Mouse (Mus musculus) left cerebral cortex, adult 8-10 months (tissue): ENCODE measurements at regions not wholly inside any gene's neighbourhood (a gene's known extent, or its start where the extent isn't known, plus 50 kb on each side); places are given as distances from the start of the nearest gene placed in this dataset.

ENCODE experiments used
- DNase-seq, 2 experiments: peaks; one replicate each; pipeline ENCODE4 v3.0.0; 2022; ENCODE audit warnings: low spot score in 2 of 2

DNA sequence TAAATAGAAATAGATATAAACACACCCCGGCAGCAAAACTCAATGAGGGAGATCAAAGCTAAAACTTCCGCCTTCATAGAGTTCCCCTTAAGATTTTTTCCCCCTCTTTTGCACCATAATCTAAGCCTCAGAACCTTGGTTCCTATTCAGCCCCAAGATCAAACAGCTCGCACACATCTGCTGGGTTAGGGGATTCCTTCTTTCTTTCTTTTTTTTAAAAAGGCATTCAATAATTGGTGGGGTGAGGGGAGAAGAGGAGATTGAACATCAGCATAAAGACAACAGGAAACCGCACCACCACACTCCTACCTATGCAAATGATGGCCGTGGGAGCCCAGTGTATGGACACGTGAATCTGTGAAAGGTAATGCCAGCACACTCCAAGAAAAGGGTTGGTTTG is 229.5 kb upstream of the Hes1 start:
- no peak for DNase-seq

DNA sequence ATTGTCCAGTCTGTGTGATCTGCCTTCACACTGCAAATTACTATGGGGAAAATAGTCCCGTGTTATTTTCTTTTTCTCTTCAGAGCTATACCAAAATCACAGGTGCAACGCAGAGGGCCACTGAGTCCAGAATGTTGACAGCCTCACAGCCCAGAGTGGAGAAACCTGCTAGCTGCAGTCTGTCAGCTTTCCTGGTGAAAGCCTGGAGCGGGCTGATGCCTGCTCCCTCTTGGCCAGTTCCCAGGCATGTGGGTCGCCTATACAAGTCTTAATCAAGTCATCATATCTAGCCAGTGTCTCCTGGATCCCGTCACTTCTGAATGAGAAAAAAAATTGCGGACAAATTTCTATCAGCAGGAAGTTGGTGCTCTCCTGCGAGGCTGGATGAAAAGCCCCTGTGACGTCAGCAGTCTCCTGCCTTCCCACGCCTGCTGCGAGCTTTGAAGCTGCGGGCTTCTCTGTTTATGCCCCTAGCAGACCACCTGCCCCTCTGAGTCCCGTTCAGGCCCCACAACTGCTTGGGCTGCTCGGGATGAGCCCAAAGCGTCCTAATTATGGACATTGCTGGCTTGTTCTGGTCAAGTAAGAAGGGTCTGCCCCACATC is 227.1 kb upstream of the Hes1 start:
- DNase-seq, result no peak

DNA sequence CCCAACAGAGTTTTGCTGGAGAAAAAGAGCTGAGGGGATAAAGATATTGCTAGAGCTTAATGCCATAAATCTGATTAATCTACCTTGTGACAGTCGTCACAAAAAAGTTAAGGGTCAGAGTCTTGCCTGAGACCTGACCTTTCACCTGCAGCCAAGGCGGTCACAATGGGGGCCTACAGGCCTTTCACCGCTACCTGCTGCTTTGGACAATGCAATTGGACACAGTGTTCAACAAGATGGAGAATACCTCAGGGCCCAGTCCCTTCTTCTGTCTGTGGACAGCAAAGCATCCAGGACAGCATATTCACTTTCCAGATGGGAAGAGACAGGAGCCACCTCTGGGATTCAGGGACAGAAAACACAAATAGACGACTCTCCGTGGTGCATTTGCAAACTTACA is 226.3 kb upstream of the Hes1 start:
- no peak for DNase-seq

DNA sequence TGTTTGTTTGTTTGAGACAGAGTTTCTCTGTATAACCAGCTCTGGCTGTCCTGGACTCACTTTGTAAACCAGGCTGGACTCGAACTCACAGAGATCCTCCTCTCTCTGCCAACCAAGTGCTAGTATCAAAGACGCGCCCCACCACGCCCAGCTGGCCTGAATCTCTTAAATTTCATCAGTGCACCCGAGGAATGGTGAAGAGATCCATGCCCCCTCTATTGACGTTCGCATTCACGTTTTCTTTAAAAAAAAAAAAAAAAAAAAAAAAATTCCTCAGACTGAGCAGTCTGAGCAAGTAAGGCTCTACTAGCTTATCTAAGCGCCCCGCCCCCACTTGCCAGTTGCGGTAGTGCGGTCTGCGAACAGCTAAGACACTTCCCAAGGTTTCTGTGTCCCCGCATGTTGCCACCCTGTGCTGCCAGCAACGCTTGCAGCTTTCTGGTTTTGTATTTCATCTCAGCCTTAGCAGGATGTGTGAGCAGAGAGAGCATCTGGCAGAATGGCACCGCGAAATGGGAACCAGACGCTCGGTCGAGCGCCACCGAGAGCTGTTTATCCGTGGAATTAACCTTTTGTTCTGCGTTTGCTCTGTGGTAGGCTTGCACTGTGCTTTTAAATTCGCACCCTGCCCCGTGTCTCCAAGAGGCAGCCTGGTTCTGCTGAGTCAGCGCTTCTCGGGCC is 225.1 kb upstream of the Hes1 start:
- peak; percentile 51 to 84 for DNase-seq

DNA sequence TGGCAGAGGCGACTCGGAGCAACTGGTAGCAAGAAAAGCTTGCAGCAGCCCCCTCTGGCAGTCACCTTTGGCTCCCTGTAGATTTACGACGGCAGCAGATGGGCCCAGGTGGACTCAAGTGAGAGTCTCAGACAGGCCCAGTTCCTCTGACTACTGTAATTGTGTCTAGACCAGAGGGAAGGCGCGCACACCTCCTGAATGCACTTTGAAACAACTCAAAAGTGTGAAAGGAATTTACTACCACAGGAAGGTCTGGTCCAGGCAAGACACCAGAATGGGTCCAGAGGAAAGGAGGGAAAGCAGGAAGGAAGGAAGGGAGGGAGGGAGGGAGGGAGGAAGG is 224.6 kb upstream of the Hes1 start:
- no peak for DNase-seq

DNA sequence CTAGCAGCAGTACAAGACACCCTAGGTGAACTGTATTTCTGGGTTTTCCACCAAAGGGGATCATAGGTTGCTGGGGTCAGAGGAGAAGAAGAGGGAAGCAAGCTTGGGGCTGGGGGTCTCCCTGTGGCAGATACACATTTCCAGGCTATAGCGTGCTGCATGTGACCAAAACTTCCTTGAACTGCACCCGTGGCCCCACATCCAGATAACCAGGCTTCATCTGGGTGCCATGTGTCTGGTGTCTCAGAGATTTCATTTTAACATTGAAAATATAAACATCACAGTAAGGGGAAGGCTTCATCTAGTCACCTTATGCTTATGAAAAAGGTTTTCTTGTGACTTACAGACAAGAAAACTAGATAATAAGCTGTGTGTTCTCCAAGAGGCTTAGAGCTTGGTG is 223.8 kb upstream of the Hes1 start:
- no peak for DNase-seq

DNA sequence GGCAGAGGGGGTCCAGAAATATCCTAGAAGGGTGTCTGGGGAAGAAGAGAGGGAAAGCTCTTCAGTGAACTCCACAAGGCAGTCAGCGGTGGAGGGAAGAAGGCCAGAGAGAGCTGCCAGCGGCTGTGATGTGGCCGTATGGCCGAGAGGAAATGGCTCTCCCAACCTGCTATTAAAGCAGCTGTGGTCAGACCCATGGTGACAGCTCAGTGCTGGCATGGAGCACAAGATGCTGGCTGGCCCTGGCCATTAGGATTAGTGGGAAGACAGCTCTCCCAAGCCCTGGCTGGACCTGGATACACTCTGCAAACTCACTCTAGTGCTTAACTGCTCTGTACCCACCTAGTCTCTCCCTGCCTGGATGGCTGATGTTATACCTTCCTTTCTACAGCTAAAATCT is 223.1 kb upstream of the Hes1 start:
- no peak for DNase-seq

DNA sequence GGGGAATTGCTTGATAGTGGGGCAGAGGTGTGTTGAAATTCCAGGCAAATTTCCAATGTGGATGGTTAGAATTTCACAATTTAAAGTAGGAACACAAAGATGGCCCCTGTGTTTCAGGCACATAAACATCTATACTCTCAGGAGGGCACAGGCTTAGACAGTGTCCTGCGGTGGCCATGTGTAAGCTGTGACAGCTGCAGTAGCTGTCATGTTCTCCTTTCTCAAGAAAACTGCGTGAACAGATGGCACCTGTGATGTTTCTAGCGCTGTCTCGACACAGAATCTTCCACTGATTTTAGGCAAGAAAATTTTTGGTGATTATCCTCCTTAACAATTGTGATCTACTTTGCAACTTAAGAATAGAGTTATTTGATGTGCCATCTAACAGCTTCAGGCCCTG is 222.1 kb upstream of the Hes1 start:
- DNase-seq, result no peak

DNA sequence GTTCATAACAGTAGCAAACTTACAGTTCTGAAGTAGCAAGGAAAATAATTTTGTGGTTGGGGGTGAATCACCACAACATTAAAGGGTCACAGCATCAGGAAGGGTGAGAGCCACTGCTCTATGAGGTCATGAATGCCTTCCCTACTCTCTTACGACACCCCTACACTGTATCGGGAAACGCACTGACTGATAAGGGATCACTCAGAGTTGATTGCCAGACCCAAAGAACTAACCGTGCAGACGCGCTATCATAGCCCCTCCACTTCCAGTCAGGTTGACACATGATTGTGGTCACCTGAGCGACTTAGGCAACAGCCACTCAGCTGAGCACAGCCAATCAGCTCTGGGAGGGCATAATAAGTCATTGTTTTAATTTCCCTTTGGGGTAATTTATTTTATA is 220.7 kb upstream of the Hes1 start:
- DNase-seq, result no peak

DNA sequence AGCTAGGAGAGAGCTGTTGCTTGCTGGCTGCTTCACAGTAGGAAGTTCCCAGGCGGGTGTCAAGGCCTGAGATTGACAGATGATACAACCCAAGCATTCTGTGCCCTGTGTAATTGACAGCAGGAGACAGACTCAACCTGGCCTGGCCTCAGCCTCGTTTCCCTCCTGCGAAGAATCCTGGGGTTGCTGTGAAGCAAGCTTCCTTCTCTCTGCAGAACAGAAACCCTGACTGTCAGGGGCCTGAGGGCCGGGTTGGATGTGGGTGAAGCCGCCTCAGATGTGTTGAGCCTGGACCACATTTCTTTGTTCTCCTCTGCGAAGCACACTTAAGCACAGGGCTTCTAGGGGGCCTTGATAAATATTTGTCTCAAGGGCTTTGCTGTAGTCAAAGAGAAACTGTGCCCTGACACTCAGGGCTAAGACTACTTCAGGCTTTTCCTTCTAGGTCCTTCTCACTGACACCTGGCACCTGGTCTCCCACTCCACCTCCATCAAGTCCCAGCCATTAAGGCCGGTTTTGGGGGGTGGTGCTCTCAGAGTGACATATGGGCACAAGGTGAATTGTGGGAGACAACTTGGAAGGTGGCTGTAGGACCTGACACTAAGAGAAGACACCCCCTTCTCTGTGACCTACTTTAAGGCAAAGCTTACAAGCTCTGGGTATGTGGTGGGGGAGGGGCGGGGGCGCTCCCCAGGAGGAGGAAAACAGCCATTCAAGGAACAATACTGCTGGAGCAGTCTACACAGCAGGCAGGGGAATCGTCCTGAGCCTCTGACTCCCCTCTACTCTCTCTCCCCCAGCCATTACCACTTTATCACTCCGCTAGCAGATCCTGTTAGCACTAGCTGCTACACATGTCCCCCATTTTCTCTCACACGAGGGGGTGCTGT is 219.2 kb upstream of the Hes1 start:
- no peak for DNase-seq

DNA sequence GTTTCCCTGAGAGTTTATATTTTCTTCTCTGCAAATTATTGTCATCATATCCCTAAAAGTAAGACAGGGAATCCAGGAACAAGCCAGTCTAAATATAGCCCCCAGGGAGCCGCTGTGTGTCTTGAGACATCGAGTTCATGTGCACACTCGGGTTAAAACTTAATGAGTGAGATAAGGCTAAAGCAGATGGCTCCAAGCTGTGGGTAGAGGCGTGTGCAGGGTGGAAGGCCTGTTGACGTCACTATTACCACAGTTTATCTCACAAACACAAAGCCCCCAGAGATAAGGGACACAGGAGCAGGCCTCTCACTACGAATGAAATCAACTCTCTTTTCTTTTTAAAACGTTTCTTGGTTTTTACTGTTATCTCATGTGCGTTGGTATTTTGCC is 218.6 kb upstream of the Hes1 start:
- no peak for DNase-seq

DNA sequence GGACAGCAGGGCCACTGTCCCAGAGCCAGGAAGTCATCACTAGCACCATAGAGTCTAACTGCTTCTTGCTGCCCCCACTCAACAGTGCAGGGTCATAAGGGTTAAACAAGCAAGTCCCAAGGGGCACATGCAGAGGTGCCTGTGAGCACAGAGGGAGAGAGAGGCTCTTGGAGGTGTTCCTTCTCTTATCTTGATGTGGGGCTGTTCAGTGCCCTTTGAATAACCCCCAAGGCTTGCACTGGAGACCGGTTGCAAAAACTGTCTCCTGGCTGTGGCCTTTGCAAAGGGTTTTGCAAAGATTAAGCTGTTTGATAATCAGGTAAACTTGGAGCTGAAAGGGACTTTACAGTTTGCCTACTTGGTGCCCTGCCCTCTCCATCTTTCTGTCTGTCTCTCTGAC is 217.1 kb upstream of the Hes1 start:
- no peak for DNase-seq

DNA sequence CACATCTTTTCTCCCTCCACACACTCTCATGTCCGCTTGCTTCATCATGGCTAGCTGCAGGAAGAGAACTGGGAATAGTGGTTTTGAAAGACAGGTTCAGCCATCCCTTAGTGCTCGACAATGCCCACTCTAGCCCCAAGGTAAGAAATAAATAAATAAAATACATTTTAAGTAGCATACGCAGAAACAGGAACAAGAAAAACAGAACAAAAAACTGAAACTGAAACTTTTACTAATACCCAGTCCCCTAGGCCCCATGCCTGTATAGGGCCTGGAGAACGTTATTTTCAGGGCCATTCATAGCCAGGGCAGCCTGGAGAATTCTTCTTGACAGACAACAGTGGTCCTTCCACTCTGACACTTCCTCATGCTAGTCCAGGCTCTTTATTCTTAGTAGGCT is 216.4 kb upstream of the Hes1 start:
- no peak for DNase-seq

DNA sequence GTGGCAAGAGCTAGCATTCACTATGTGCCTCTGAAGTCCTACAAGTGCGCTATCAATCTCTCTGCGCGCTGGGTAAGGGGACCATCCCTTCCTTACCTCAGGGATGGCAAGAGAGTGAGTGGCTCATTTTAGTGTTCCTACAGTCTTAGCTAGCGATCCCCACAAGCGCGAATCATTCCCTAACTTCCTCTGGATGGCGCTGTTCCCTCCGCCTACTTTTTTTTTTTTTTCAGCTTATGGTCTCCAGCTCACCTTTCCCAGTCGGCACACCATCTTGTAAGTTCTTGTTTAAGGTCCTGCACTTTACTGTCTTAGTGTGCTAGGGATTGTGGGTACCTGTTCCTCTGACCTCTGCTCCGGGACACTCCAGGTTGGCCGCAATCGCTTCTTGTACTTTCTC is 215.7 kb upstream of the Hes1 start:
- no peak for DNase-seq

DNA sequence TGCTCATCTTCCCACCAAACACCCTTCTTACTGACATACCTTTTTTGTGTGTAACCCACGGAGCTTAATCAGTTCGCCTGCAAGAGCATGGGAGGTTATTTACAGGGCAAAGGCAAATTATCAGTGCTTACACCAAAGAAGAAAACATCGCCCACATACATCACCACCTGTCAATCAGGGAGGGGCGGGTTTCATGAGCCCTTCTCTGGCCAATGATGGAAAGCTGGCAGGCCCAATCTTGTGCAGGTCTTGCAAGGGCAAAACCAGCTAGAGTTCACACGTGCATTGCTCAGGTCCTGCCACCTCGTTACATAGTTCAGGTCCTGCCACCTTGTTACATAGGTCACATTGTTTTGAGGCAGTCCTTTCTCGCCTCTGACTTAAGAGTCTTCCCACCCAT is 214.7 kb upstream of the Hes1 start:
- no peak for DNase-seq

DNA sequence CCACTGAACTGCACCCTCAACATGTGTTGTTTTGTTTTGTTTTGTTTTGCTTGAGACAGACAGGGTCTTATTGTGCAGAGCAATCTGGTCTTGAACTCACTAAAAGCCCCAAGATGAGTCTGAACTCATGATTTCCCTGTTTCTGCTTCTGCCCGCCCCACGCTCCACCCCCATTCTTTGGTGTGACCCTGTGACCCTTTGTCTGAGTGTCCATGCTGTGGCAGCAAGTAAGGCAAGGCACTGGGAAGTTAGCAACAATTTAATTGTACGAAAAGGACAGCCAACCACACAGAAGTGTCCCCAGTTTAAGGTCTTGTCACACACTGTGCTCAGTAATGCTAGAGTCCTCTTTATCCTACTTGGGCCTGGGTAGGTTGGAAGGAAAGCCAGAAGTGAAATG is 213.6 kb upstream of the Hes1 start:
- DNase-seq, result no peak

DNA sequence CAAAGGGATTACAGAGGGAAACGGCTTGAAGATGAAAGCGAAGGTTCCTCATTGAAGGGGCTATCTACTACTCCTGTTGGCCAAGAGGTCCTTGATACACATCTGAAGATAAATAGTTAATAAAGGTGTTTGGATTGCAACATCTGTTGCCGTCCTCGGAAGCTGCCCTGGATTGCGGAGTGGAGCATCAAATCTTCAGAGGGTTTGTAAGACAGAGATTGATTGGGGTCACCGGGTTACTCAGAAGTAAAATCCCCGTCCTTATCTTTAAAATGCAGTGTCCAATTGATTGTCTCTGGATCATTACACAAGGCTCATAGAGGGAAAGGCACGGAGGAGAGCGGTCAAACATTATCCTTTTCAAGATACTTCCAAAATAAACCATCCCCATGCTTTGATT is 212.4 kb upstream of the Hes1 start:
- DNase-seq, result no peak

DNA sequence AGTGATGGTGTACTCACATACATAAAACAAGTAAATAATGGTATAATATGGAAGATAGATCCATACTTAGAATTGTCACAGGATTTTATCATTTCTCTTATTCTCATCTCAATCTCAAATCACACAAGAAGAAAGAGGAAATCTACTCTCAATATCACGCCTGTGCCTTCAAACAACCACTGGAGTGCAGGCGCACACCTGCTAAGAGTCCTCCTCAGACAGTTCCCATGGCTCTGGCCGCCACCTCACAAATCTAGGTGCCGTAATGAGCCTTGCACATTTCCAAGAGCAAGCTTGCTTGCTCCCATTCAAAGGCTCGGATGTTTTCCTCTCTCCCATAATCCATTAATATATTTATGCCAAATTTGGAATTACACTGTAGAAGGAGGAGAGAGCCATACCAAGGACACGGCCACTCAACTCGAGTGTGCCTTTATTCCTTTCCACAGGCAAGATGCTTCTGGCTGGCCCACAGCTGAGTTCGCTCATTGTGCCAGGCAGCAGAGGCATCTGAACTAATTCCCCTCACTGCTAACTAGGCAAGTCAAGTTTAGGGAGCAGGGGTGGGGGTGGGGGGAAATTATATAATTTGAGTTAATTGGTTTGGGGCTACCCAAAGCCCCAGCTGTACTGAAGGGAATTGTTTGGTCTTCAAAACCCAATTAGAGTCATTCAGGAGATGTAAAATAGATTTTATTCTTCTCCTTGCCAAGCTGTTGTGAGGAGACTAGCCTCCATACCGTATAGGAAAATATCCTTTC is 209.2 kb upstream of the Hes1 start:
- no peak for DNase-seq

DNA sequence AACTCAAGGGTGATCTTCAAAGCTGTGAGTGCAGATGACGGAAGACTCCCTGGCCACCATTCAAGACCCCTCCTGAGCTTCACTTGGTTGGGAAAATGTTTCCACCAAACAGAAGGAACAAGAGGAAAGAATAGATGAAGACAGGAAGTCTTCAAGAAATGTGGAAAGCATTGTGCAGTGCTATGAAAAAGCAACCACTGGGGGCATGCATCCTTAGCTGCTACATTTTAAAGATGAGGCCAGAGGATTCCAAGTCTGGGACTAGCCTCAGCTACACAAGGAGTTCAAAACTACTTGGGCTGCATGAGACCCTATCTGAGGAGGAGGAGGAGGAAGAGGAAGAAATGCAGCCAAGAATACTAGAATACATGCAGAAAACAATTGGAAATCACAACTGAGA is 207.6 kb upstream of the Hes1 start:
- no peak for DNase-seq

DNA sequence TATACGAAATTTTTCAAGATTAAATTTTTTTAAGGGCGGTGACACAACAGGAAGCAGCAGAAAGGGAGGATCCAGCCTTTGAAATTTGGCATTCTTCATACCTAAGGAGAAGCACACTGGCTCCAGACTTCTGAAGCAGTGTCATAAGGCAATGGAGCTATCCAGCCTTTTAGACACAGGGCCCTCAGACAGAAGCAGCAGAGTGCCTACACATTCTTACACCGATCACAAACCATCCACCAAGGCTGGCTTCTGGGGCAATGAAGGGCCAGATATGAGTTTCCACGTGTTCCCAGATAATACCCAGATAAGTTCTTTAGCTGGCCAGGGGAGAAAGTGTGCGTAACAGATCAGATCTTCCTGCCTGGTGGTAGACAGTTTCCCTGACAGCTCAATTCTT is 205.5 kb upstream of the Hes1 start:
- no peak for DNase-seq

DNA sequence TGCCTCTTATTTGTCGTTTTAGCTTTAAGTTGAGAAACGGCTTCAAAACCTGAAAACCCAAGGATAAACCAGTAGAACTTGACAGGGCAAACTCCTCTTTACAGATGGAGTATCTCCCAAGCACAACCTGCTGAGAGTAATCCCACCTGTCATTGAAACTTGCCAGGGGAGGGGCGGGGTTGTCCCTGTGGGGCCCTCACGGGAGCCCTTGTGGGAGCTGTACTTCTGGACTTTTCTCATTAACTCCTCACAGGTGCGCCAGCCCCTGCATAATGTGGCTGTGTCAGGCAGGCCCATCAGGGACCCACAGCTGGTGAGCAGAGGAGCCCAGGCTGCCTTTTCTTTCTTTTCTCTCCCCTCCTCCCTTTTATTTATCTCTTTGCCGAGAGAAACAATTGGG is 203.9 kb upstream of the Hes1 start:
- no peak for DNase-seq

DNA sequence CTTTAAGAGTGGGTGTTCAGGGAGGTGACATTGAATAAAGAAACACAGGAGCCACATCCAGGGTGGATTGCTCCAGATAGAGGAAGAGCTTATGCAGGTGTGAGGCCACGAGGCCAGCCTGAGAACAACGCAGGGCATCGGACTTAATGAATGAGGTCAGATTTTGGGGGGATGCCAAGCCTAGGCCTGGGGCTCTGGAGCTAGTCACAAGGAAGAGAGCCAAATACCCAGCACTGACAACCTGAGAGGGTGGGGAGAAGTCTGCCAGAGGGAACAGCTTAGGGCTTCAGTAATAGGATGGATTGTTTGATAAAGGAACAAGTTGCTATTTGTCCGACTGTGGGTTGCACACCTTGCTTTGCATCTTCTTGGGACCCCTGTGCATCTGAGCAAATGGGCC is 203.1 kb upstream of the Hes1 start:
- no peak for DNase-seq
